Mouse (Mus musculus) monocyte, adult 5-6 weeks (primary cell): ENCODE measurements around the gene Mfsd8. TPM values are rescaled to one million over a fixed set of nuclear protein-coding genes. Genes with fewer than 3 reads are reported as not detected.

Experiments used
- total RNA-seq: library from RNA; stranded (forward); fragments of 200-1000, 200-491, 200-594 nt; gene quantifications from 3 replicates; pipeline ENCODE4 v1.2.3, GENCODE M21; 2017

The Mfsd8 gene
- total RNA-seq, 1 experiment from 2014 or later, result 8.4 TPM

Other genes starting within 250 kb of the Mfsd8 start
- gene Slc25a31, start 138.0 kb downstream of the Mfsd8 start, total RNA-seq, result not detected in 3 replicates
- gene Hspa4l, start 102.4 kb downstream of the Mfsd8 start, total RNA-seq, result 18.0 to 43.6 TPM (median 18.3 TPM) in 3 replicates
- gene Plk4, start 46.9 kb downstream of the Mfsd8 start, total RNA-seq, result 17.6 to 34.8 TPM (median 18.3 TPM) in 3 replicates
- gene Abhd18, start 84 bp upstream of the Mfsd8 start, total RNA-seq, result 4.1 to 7.1 TPM (median 6.8 TPM) in 3 replicates
- gene 1700034I23Rik, start 55.7 kb upstream of the Mfsd8 start, total RNA-seq, result not detected in 3 replicates
- gene Larp1b, start 102.9 kb upstream of the Mfsd8 start, total RNA-seq, result 22.7 to 32.9 TPM (median 28.8 TPM) in 3 replicates
- gene Pgrmc2, start 236.2 kb upstream of the Mfsd8 start, total RNA-seq, result 7.5 to 16.1 TPM (median 11.4 TPM) in 3 replicates